Mouse (Mus musculus): ENCODE measurements around the gene Slit3. TPM values are rescaled to one million over a fixed set of nuclear protein-coding genes. Genes with fewer than 3 reads are reported as not detected.

The Slit3 gene
- total and polyA plus RNA-seq, 3 experiments: 0.55 to 4.8 (median 2.8) TPM

- Histone ChIP-seq H3K9ac (ENCODE audit: insufficient read depth, low read depth) (no peak overlapping the region), H3K27me3 (replicated peaks) (no peaks in the 10 kb centered on the region), H3K4me2 (ENCODE audit: insufficient read depth, low read depth, poor library complexity, severe bottlenecking) (no peak overlapping the region), H3K36me3 (replicated peaks in 1 of 2; ENCODE audit: control insufficient read depth in 1 of 2, insufficient read depth in 1 of 2, low read length in 1 of 2) (no peaks in the 10 kb centered on the region), H3K79me2 (replicated peaks; ENCODE audit: control insufficient read depth, extremely low read depth, insufficient read depth, poor library complexity, severe bottlenecking) (no peaks in the 10 kb centered on the region), H3K4me1 (ENCODE audit: control insufficient read depth in 1 of 2, insufficient read depth in 2 of 2) (peaks cover 0 to 17% of the 10 kb centered on the region in 2 experiments; a peak in 2 of 4 replicates), H3K9me3 (replicated peaks; ENCODE audit: low read length) (no peaks in the 10 kb centered on the region), H3K4me3 (replicated peaks in 1 of 3; ENCODE audit: low read depth in 2 of 3, low read length in 2 of 3, poor library complexity in 1 of 3) (no peak overlapping the region), H3K27ac (ENCODE audit: insufficient read depth, low read depth) (no peak overlapping the region)
- dilution Hi-C loops (cut with MboI; ENCODE audit: extremely low pct_ligation_motif_present, extremely low pct_unique_long_range_greater_than_20kb, low sequenced_read_pairs) (no loop called here), in situ Hi-C loops (cut with MboI; ENCODE audit: low pct_ligation_motif_present, low pct_unique_long_range_greater_than_20kb, low sequenced_read_pairs) (loop anchor here (5.0 kb wide), 1 partner anchor 525 kb away; no protein-coding TSS in a partner anchor)
- peak; percentile 53 for DNase-seq (ENCODE audit: extremely low read depth)
- no peak for TF ChIP-seq HCFC1 (IDR thresholded peaks at IDR 0.05; ENCODE audit: low read depth, low read length)
- TF ChIP-seq RCOR1 (conservative IDR thresholded peaks at IDR 0.05; ENCODE audit: low read depth, low read length): no peak
- peak; percentile 14 to 83; a peak in 2 of 4 replicates for TF ChIP-seq CTCF (conservative IDR thresholded peaks at IDR 0.05 in 1 of 2, IDR thresholded peaks at IDR 0.05 in 1 of 2; ENCODE audit: low read depth in 2 of 2, low read length in 2 of 2)
- peak; percentile 80 for TF ChIP-seq ZC3H11A (IDR thresholded peaks at IDR 0.05; ENCODE audit: low read depth, low read length)
- TF ChIP-seq TBP (conservative IDR thresholded peaks at IDR 0.05; ENCODE audit: low read depth, low read length): no peak
- TF ChIP-seq CHD1 (IDR thresholded peaks at IDR 0.05; ENCODE audit: low read depth, low read length): no peak
- TF ChIP-seq RAD21 (IDR thresholded peaks at IDR 0.05; ENCODE audit: low read depth, low read length): peak; percentile 83
- no peak for TF ChIP-seq ZKSCAN1 (IDR thresholded peaks at IDR 0.05; ENCODE audit: borderline replicate concordance, low read depth, low read length)
- TF ChIP-seq MAFK (IDR thresholded peaks at IDR 0.05; ENCODE audit: insufficient replicate concordance, low read length): no peak
- no peak for TF ChIP-seq SIN3A (IDR thresholded peaks at IDR 0.05; ENCODE audit: low read length)
- no peak for TF ChIP-seq ZMIZ1 (IDR thresholded peaks at IDR 0.05; ENCODE audit: low read depth, low read length)
- 0 out of 2 replicates have a peak, but pooled peaks have one; percentile 11 for TF ChIP-seq MYC (IDR thresholded peaks at IDR 0.05; ENCODE audit: low read depth, low read length)
- no peak for TF ChIP-seq TCF12 (IDR thresholded peaks at IDR 0.05; ENCODE audit: low read depth, low read length)
- no peak for TF ChIP-seq JUN (IDR thresholded peaks at IDR 0.05; ENCODE audit: insufficient read depth, low read depth, low read length)
- no peak for TF ChIP-seq ELF1 (IDR thresholded peaks at IDR 0.05; ENCODE audit: low read depth, low read length)
- no peak for TF ChIP-seq ZNF384 (IDR thresholded peaks at IDR 0.05; ENCODE audit: low read depth, low read length)
- TF ChIP-seq BHLHE40 (IDR thresholded peaks at IDR 0.05; ENCODE audit: low read depth, low read length): no peak
- no peak for TF ChIP-seq ETS1 (conservative IDR thresholded peaks at IDR 0.05; ENCODE audit: low read depth, low read length)
- no peak for TF ChIP-seq MAX (IDR thresholded peaks at IDR 0.05; ENCODE audit: low read length)
- TF ChIP-seq USF1 (IDR thresholded peaks at IDR 0.05; ENCODE audit: low read depth, low read length): no peak
- TF ChIP-seq SMC3 (IDR thresholded peaks at IDR 0.05; ENCODE audit: low read depth, low read length): peak; percentile 89
- TF ChIP-seq POLR2AphosphoS2 (IDR thresholded peaks at IDR 0.05; ENCODE audit: low read depth, low read length): no peak
- TF ChIP-seq GABPA (IDR thresholded peaks at IDR 0.05; ENCODE audit: insufficient replicate concordance, low read depth, low read length): no peak
Observed at GRCm38 (mm10) chr11:35407341-35408154, 286.5 kb downstream of the Slit3 start.
